Mouse (Mus musculus): ENCODE data around the gene Eif2b5.

The Eif2b5 gene

DNA sequence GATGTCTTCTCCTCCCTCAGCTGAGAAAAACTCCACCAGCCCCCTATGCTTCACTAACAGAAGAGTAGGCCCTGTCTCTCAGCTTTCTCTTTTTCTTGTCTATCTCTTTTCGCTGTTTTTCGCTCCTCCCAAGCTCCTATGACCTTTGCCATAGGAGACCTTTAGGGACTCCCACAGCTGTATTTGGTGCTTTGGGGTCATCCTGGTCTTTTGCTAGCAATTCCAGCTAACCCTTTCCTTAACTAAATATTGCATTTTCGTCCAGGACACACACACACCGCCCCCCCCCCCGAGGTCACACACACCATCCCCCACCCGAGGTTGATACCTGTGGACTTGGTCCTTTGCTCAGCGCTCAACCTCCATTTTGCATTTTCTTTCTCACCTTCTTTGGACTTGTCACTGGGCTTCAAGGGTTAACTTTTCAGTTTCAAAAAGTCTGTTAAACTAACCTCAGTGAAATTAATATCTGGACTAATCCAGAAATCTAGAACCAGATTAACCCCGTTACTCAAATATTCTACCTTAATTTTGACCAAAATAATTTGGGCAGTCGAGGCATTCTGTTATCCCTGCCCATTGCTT, 37.6 kb downstream of the Eif2b5 start:
- in situ Hi-C loops (cut with MboI), result no loop called here

- in situ Hi-C loops (cut with MboI), result no loop called here
These were observed 38.5 kb downstream of the Eif2b5 start for GRCm38 (mm10) chr16:20537071-20537471.

DNA sequence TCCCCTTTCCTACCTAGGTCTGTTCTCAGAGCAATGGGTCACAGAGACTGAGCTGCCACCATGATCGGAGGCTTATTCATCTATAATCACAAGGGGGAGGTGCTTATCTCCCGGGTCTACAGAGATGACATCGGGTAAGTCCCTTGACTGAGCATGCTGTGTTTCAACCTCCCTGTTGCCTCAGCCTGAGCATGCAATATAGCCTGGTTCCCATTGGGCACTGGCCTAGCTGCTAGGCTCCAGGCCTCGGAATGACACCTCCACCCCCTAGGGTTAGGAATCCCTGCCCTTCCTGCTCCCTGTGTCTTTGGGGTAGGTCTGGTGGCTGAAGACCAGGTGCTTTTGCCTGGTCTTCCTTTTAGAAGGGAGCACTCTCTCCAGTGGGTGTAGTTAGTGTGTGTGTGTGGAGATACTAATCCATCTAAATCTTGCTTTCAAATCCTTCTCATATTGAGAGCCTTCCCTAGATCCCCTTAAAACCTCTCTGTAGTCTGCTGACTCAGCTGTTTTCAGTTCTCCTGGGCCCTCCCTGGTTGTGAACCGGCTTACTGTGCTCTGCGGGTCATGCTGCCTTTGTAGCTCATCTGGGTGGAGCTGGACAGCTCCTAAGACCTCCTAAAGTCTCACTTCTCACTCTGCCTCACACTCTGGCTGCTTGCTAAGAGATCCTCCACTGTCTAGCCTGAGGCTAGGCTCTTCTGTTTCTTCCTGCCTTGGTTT, 39.1 kb downstream of the Eif2b5 start:
- in situ Hi-C loops (cut with MboI), result no loop called here

GRCm38 (mm10) chr16:20539649-20540048, 41.0 kb downstream of the Eif2b5 start:
- in situ Hi-C loops (cut with MboI), result loop anchor here (10.0 kb wide), 1 partner anchor 65 kb away; no protein-coding TSS in a partner anchor

DNA sequence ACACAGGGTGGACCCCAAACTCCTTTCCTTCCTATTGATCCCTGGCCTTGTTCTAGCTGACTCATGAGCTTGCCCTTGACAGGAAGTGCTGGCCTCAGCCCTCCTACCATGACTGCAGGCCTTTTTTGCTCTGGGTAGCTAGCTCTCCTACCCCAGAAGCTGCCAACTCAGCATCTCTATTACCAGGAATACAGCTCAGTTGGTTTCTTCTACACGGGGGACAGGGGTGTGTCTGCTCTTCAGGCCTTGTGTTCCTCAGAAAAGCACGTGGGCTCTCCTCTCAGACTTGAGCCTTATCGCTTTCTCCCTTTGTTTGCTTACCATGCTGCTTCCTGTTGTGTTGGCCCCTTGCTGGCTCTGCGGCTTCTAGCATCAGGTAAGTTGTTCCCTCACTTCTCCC, 41.8 kb downstream of the Eif2b5 start:
- in situ Hi-C loops (cut with MboI), result loop anchor here (10.0 kb wide), 1 partner anchor 64 kb away; no protein-coding TSS in a partner anchor

DNA sequence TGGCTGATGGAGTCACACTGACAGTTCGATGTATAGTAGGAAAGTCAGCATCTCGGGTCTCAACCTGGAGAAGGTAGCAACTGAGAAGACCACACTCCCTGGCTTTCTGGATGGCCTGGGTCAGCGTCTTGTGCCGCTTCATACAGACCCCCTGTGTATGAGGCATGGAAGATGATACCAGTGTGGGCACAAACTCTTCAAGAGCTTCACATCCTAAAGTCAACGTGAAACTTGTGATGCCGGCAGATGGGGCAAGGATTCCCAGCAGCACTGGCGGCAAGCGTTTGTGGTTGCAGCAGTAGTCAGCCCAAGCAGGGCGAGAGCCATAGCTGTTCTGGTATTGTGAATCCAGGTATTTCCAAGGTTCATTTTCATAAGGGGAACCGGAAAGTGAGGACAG, 47.1 kb downstream of the Eif2b5 start:
- in situ Hi-C loops (cut with MboI), result loop anchor here (10.0 kb wide), 1 partner anchor 59 kb away; no protein-coding TSS in a partner anchor

DNA sequence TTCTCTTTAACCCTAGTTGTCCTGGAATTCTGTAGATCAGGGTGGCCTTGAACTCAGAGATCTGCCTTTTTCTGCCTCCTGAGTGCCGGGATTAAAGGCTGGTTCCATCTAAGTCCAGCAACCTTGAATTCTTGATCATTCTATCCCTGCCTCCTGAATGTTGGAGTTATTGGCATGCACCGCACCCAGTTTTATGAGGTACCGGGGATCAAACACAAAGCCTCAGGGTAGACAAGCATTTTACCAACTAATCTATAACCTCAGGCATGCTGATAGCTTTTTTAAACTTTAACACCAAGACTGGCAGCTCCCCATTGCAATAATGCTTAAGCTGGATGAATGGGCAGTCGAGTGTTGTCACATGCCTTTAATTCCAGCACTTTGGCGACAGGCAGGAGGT, 48.8 kb downstream of the Eif2b5 start:
- in situ Hi-C loops (cut with MboI), result loop anchor here (10.0 kb wide), 1 partner anchor 57 kb away; no protein-coding TSS in a partner anchor

- in situ Hi-C loops (cut with MboI), result loop anchor here (10.0 kb wide), 1 partner anchor 56 kb away; no protein-coding TSS in a partner anchor
These were observed 49.7 kb downstream of the Eif2b5 start, which contains the start of gene Abcf3 for GRCm38 (mm10) chr16:20548096-20548948. Gene Abcf3 (plus strand): TSS chr16:20548577.

- in situ Hi-C loops (cut with MboI), result loop anchor here (10.0 kb wide), 1 partner anchor 56 kb away; no protein-coding TSS in a partner anchor
These were observed 50.5 kb downstream of the Eif2b5 start for GRCm38 (mm10) chr16:20549161-20549560.

DNA sequence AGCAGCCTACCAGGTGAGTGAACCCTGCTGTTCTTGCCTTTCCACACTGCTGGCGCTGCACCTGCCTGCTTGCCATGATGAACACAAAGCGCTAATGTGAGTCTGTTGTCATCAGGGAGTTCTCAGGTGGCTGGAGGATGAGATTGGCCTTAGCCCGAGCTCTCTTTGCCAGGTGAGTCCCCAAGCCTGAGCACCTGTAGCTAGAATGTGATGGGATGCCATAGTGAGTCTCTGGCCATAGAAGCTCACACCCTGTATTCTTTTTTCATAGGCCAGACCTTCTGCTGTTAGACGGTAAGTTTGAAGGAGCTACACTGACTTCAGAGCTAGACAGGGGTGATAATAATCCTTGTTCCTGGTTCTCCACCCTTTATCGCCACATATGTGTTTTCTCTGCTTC, 53.1 kb downstream of the Eif2b5 start:
- in situ Hi-C loops (cut with MboI), result no loop called here

DNA sequence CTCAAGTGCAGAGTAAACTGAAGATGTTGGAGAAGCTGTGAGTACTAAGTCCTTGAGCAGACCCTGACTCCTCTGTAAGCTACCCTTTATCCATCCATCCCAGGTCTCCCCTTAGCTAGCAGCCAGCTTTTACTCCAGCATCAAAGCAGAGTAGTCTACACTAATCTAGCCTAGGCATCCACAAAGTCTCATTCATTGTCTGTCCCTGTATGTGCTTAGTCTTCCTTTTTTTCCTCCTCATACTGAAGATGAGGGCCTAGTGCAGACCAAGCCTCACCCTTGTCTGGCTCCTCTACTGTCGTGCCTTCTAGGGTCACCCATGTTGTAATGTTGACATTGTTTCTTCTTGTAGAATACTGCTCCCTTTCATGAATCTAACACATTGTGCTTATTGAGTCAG, 54.0 kb downstream of the Eif2b5 start:
- in situ Hi-C loops (cut with MboI), result no loop called here

- in situ Hi-C loops (cut with MboI), result no loop called here
These were observed 56.4 kb downstream of the Eif2b5 start for GRCm38 (mm10) chr16:20555000-20555399.

- in situ Hi-C loops (cut with MboI), result no loop called here
These were observed 58.8 kb downstream of the Eif2b5 start for GRCm38 (mm10) chr16:20557381-20557780.
